Mouse (Mus musculus) fibroblast of lung, adult 2 months (primary cell): Measurements from ENCODE around the gene Zyg11b.

ENCODE experiments used
- DNase-seq: peaks from one replicate; pipeline ENCODE4 v3.0.0-alpha.2; 2011; ENCODE audit warnings: low read depth

Gene Zyg11b

GRCm38 (mm10) chr4:108192821-108193323 lies 108.0 kb downstream of the Zyg11b start:
- no peak for DNase-seq

DNA sequence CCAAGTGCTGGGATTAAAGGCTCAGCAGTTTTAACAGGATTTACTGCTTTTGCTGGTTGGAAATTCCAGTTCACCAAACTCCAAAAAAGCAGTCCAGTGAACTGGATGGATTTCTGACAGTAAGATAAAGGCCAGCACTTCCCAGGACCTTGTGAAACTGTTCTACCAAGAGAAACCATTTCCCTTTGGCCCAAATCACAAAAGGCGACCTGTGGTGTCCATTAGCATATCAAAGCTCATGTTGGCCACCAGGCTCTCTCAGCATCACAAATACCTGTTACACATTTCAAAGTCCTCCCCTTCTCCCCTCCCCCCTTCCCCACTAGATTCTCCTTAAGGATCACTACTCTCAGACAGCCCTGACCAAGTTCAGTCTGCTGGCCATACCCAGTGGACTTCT lies 118.6 kb downstream of the Zyg11b start:
- no peak for DNase-seq
